Mouse (Mus musculus) embryonic facial prominence, embryonic 13.5 days (tissue): ENCODE results near the gene Myo1a. TPM values are rescaled to one million over a fixed set of nuclear protein-coding genes. Genes with fewer than 3 reads are reported as not detected.
"Not testable (repeated sequence)": the region's sequence is repeated elsewhere in the genome, so short reads cannot be mapped to it uniquely, and the experiment has no call there.

Source experiments
- ATAC-seq: fragments of 200-750 bp; cut with Nextera tagmentation; 2 replicates; pipeline ENCODE4 v1.8.0; 2017; ENCODE audit warnings: low read depth; ENCODE audit not compliant: insufficient number of reproducible peaks, insufficient read depth, low FRiP score, low TSS enrichment
- H3K27ac ChIP-seq: fragments of 300-500 bp; sonication (generic); 2 replicates; pipeline ENCODE4 v1.5.1; 2015; ENCODE audit warnings: moderate library complexity, mild to moderate bottlenecking, inconsistent platforms
- H3K27me3 ChIP-seq: fragments of 300-500 bp; sonication (generic); 2 replicates; pipeline ENCODE4 v1.6.1; 2015; ENCODE audit warnings: mild to moderate bottlenecking, inconsistent platforms
- H3K36me3 ChIP-seq: fragments of 300-500 bp; sonication (generic); 2 replicates; pipeline ENCODE4 v1.6.1; 2015; ENCODE audit warnings: mild to moderate bottlenecking, inconsistent platforms
- H3K4me1 ChIP-seq: fragments of 300-500 bp; sonication (generic); 2 replicates; pipeline ENCODE4 v1.6.1; 2015; ENCODE audit warnings: inconsistent platforms
- H3K4me2 ChIP-seq: fragments of 300-500 bp; sonication (generic); 2 replicates; pipeline ENCODE4 v1.6.1; 2015; ENCODE audit warnings: moderate library complexity, mild to moderate bottlenecking, inconsistent platforms
- H3K4me3 ChIP-seq: fragments of 300-500 bp; sonication (generic); 2 replicates; pipeline ENCODE4 v1.5.1; 2015; ENCODE audit warnings: mild to moderate bottlenecking, inconsistent platforms
- H3K9ac ChIP-seq: fragments of 300-500 bp; sonication (generic); 2 replicates; pipeline ENCODE4 v1.6.1; 2015; ENCODE audit warnings: mild to moderate bottlenecking, inconsistent platforms
- H3K9me3 ChIP-seq: fragments of 300-500 bp; sonication (generic); 2 replicates; pipeline ENCODE4 v1.6.1; 2016; ENCODE audit warnings: inconsistent platforms
- WGBS: fragments of 180-500 bp; shearing (Covaris S2); methylation state at CpG from one replicate; pipeline ENCODE4 v1.1.7; 2015; ENCODE audit warnings: mixed read lengths; 5-methylcytosine and 5-hydroxymethylcytosine counted together
- polyA plus RNA-seq: library from polyadenylated mRNA; unstranded; fragments of >200 nt; fragmentation: Nextera tagmentation; extraction: Ambion mirVana; gene quantifications from 2 replicates; pipeline ENCODE4 v1.2.1, GENCODE M21; 2015

The Myo1a gene
- polyA plus RNA-seq: 0.66 and 2.5 TPM in 2 replicates

- Histone ChIP-seq H3K9me3 (no peaks in the 10 kb centered on the region), H3K4me3 (no peak within 1 kb of the TSS), H3K9ac (no peak within 1 kb of the TSS), H3K4me1 (no peaks in the 10 kb centered on the region), H3K36me3 (peaks cover 7% of the 10 kb centered on the region), H3K27ac (no peak within 1 kb of the TSS), H3K4me2 (no peak within 1 kb of the TSS), H3K27me3 (no peaks in the 10 kb centered on the region)
- WGBS: 63% methylated on average over 2 of the region's 2 CpGs
- ATAC-seq: no peak
Measured at GRCm38 (mm10) chr10:127704766-127705220, at the start of gene Myo1a. Gene Myo1a (plus strand): TSS chr10:127705170.

GRCm38 (mm10) chr10:127657617-127658016 is 47.4 kb upstream of the Myo1a start:
- not testable (repeated sequence) for H3K4me3 ChIP-seq, H3K9me3 ChIP-seq, H3K4me2 ChIP-seq, H3K27me3 ChIP-seq, H3K27ac ChIP-seq, H3K9ac ChIP-seq, ATAC-seq
- 48% methylated on average over 6 of the region's 6 CpGs for WGBS
- peaks cover 40% of the 10 kb centered on the region for H3K4me1 ChIP-seq
- H3K36me3 ChIP-seq: peaks cover 70% of the 10 kb centered on the region

- 10% methylated on average over 6 of the region's 6 CpGs for WGBS
- no peaks in the 10 kb centered on the region for H3K27me3 ChIP-seq
- no peak for ATAC-seq
- H3K9me3 ChIP-seq: no peaks in the 10 kb centered on the region
- H3K4me2 ChIP-seq: peak overlapping the region; percentile 5; the same call in 1 of the 2 replicates
- peak overlapping the region; percentile 39; the same call in 1 of the 2 replicates for H3K27ac ChIP-seq
- peaks cover 70% of the 10 kb centered on the region for H3K36me3 ChIP-seq
- H3K4me1 ChIP-seq: peaks cover 40% of the 10 kb centered on the region
- H3K4me3 ChIP-seq: no peak overlapping the region
- no peak overlapping the region for H3K9ac ChIP-seq
Measured at GRCm38 (mm10) chr10:127658076-127658475, 46.9 kb upstream of the Myo1a start.

- Histone ChIP-seq H3K27me3 (no peaks in the 10 kb centered on the region), H3K9ac (no peak overlapping the region), H3K27ac (no peak overlapping the region), H3K9me3 (no peaks in the 10 kb centered on the region), H3K4me2 (no peak overlapping the region), H3K4me3 (no peak overlapping the region), H3K4me1 (peaks cover 50% of the 10 kb centered on the region), H3K36me3 (peaks cover 72% of the 10 kb centered on the region)
- ATAC-seq: no peak
- WGBS: 56% methylated on average over 1 of the region's 1 CpGs
Measured at GRCm38 (mm10) chr10:127659551-127659950, 45.4 kb upstream of the Myo1a start.

GRCm38 (mm10) chr10:127661291-127661914 is 43.6 kb upstream of the Myo1a start:
- H3K4me3 ChIP-seq: peak overlapping the region; percentile 87
- H3K4me2 ChIP-seq: peak overlapping the region; percentile 90
- peak overlapping the region; percentile 86 for H3K27ac ChIP-seq
- ATAC-seq: no peak
- H3K9ac ChIP-seq: peak overlapping the region; percentile 55
- peaks cover 63% of the 10 kb centered on the region for H3K4me1 ChIP-seq
- 28% methylated on average over 14 of the region's 14 CpGs for WGBS
- no peaks in the 10 kb centered on the region for H3K27me3 ChIP-seq
- H3K9me3 ChIP-seq: no peaks in the 10 kb centered on the region
- H3K36me3 ChIP-seq: peaks cover 59% of the 10 kb centered on the region

GRCm38 (mm10) chr10:127661915-127662663 is 42.9 kb upstream of the Myo1a start:
- Histone ChIP-seq H3K9me3 (no peaks in the 10 kb centered on the region), H3K4me2 (peak overlapping the region; percentile 90), H3K27me3 (no peaks in the 10 kb centered on the region), H3K4me3 (peak overlapping the region; percentile 87), H3K4me1 (peaks cover 63% of the 10 kb centered on the region), H3K36me3 (peaks cover 55% of the 10 kb centered on the region), H3K9ac (peak overlapping the region; percentile 62), H3K27ac (peak overlapping the region; percentile 86)
- WGBS: 8% methylated on average over 16 of the region's 16 CpGs
- ATAC-seq: peak; percentile 23; the same call in 1 of the 2 replicates

GRCm38 (mm10) chr10:127662666-127663253 is 42.2 kb upstream of the Myo1a start:
- 28% methylated on average over 19 of the region's 19 CpGs for WGBS
- peak overlapping the region; percentile 87 for H3K4me3 ChIP-seq
- peaks cover 65% of the 10 kb centered on the region for H3K4me1 ChIP-seq
- peaks cover 53% of the 10 kb centered on the region for H3K36me3 ChIP-seq
- no peaks in the 10 kb centered on the region for H3K9me3 ChIP-seq
- H3K27me3 ChIP-seq: no peaks in the 10 kb centered on the region
- no peak for ATAC-seq
- H3K27ac ChIP-seq: peak overlapping the region; percentile 86
- peak overlapping the region; percentile 62 for H3K9ac ChIP-seq
- peak overlapping the region; percentile 90 for H3K4me2 ChIP-seq

- Histone ChIP-seq H3K4me1 (peaks cover 58% of the 10 kb centered on the region), H3K4me3 (peak overlapping the region; percentile 87), H3K4me2 (peak overlapping the region; percentile 90), H3K27ac (peak overlapping the region; percentile 86), H3K27me3 (no peaks in the 10 kb centered on the region), H3K9me3 (no peaks in the 10 kb centered on the region), H3K9ac (peak overlapping the region; percentile 94; the same call in 1 of the 2 replicates), H3K36me3 (peaks cover 53% of the 10 kb centered on the region)
- WGBS: 20% methylated on average over 5 of the region's 5 CpGs
- no peak for ATAC-seq
Measured at GRCm38 (mm10) chr10:127663590-127663989, 41.4 kb upstream of the Myo1a start.

GRCm38 (mm10) chr10:127664166-127664565 is 40.8 kb upstream of the Myo1a start:
- H3K27ac ChIP-seq: peak overlapping the region; percentile 86; the same call in 1 of the 2 replicates
- peaks cover 53% of the 10 kb centered on the region for H3K36me3 ChIP-seq
- no peaks in the 10 kb centered on the region for H3K9me3 ChIP-seq
- H3K4me3 ChIP-seq: peak overlapping the region; percentile 87
- H3K27me3 ChIP-seq: no peaks in the 10 kb centered on the region
- no peak for ATAC-seq
- 28% methylated on average over 16 of the region's 16 CpGs for WGBS
- H3K4me2 ChIP-seq: peak overlapping the region; percentile 90
- peaks cover 63% of the 10 kb centered on the region for H3K4me1 ChIP-seq
- H3K9ac ChIP-seq: peak overlapping the region; percentile 94

- peak overlapping the region; percentile 87 for H3K4me3 ChIP-seq
- peaks cover 68% of the 10 kb centered on the region for H3K4me1 ChIP-seq
- peak overlapping the region; percentile 86; the same call in 1 of the 2 replicates for H3K27ac ChIP-seq
- no peaks in the 10 kb centered on the region for H3K27me3 ChIP-seq
- ATAC-seq: no peak
- peak overlapping the region; percentile 90 for H3K4me2 ChIP-seq
- 27% methylated on average over 13 of the region's 13 CpGs for WGBS
- H3K36me3 ChIP-seq: peaks cover 48% of the 10 kb centered on the region
- peak overlapping the region; percentile 94 for H3K9ac ChIP-seq
- H3K9me3 ChIP-seq: no peaks in the 10 kb centered on the region
Measured at GRCm38 (mm10) chr10:127664891-127665290, 40.1 kb upstream of the Myo1a start.

GRCm38 (mm10) chr10:127665366-127666181 is 39.4 kb upstream of the Myo1a start:
- WGBS: 3% methylated on average over 14 of the region's 14 CpGs
- Histone ChIP-seq H3K4me1 (peaks cover 66% of the 10 kb centered on the region), H3K27me3 (no peaks in the 10 kb centered on the region), H3K27ac (peak overlapping the region; percentile 100), H3K36me3 (peaks cover 41% of the 10 kb centered on the region), H3K4me3 (peak overlapping the region; percentile 87), H3K9ac (peak overlapping the region; percentile 94), H3K4me2 (peak overlapping the region; percentile 90), H3K9me3 (no peaks in the 10 kb centered on the region)
- no peak for ATAC-seq
